Mouse (Mus musculus) MEL-GATA-1-ER (cell line): Measurements from ENCODE around the gene Lmln.
"Not testable (repeated sequence)": the region's sequence is repeated elsewhere in the genome, so short reads cannot be mapped to it uniquely, and the experiment has no call there.

Experiments
- DNase-seq: peaks from one replicate; pipeline ENCODE4 v3.0.0-alpha.2; 2012; ENCODE audit warnings: low read depth; ENCODE audit errors: extremely low read depth

The Lmln gene

DNA sequence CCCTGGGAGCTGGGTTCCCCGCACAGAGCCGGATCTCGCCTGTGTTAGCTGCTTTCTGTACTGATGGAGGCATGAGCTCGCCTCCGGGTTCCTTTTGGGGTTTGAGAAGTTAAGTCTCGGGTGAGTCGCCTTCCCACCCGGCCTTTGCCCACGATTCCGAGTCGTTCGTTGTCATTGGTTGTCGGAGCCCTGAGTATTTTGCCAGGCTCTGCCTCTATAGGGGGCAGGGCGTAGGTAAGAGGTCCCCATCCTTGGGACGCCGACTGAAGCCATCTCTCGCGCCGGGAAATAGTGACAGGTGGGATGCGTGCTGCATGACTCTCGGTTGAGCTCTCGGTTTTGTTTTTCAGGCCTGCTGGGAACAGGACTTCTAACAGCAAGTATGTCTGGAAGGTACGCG, 5.5 kb upstream of the Lmln start:
- peak; percentile 21 for DNase-seq

- DNase-seq, result peak; percentile 11
Observed at GRCm38 (mm10) chr16:33058033-33058432, 4.3 kb upstream of the Lmln start.

DNA sequence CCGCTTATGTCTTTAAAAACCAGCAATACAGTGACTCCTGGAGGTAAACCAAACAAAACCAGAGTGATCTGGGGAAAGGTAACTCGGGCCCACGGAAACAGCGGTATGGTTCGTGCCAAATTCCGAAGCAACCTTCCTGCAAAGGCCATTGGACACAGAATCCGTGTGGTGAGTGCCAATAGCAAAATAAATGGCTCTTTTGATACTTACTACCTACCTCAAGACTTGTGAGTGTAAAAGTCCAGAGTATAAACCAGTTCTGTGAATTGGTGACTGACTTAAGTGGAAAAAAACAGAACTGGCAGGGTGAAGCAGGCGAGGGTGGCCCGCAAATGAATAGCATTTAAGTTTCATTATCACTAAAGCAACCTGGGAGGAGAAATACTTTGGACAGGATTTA, 3.7 kb upstream of the Lmln start:
- DNase-seq, result not testable (repeated sequence)

DNA sequence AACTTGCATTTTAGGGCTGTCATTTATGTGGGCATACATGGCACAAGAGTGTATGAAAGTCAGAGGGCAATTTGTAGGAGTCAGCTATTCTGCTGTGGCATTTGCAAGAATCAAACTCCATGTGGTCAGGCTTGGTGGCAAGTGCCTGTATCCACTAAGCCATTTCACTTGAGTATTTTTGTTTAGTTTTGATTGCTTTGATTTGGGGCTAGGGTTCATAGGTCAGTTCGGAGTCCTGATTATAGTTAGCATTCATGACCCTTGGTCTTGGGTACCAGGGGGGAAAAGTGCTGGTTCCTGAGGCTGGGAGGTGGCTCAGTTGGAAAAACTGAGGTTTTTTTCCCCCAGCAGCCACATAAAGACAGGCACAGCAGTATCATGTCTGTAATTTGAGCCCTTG, 2.9 kb upstream of the Lmln start:
- DNase-seq, result no peak

GRCm38 (mm10) chr16:33060926-33061325, 1.4 kb upstream of the Lmln start:
- peak; percentile 21 for DNase-seq

- peak; percentile 27 for DNase-seq
Observed at GRCm38 (mm10) chr16:33061400-33061799, 921 bp upstream of the Lmln start.

DNA sequence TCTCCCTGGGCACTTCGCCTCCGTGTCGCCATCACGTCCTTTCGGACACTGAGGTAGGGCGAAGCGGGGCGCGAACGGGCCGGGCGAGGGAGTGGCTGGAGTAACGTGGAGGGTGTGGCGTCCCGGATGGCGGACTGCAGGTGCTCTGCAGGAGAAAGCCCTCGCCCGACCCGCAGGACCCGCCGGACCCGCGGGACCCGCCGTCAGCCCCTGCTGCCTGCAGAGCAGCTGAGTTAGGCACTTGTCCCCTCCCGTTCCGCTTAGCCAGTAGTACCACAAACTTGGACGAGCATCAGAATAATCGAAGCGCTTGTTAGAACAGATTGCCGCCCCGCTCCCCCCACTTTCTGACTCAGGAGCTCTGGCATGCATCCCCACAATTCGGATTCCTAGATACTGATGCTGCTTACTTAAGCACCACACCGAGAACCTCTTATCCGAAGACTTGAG, 386 bp downstream of the Lmln start:
- no peak for DNase-seq

- peak; percentile 87 for DNase-seq
Observed at GRCm38 (mm10) chr16:33063267-33063666, 946 bp downstream of the Lmln start.

DNA sequence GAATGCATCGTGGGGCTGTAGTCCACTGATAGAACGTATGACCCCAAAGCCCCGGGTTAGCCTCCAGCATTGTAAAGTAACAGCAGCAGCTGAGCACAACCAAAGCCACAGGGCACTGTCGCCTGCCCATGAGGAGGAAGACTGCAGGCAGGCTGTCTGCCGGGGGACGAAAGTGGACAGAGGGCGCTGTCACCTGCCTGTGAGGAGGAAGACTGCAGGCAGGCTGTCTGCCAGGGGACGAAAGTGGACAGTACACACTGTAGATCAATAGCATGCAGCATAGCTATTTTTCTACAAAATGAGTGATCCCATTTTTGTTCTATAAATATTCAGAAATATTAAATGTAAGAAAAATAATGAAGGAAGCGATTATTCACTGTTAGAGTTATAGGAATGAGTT, 2.3 kb downstream of the Lmln start:
- DNase-seq, result no peak

GRCm38 (mm10) chr16:33070928-33071327, 8.6 kb downstream of the Lmln start:
- no peak for DNase-seq

- no peak for DNase-seq
Observed at GRCm38 (mm10) chr16:33072871-33073557, 10.7 kb downstream of the Lmln start.

DNA sequence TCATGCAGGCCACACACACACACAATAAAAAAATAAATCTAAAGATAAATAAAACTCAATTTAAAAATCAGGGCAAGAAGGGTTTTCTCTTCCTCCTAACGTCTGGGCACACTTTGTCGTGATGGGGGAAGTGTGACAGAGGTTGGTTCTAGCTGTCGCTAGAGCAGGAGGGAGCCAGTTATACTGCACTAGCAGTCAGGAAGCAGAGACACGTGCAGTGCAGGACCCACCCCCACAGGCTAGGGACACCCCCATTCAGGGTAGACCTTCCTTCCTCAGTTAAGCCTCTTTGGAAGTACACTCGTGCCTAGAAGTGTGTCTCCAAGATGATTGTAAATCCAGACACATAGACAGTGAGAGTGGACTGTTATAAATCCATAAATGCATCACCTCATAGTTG, 12.6 kb downstream of the Lmln start:
- DNase-seq, result no peak

GRCm38 (mm10) chr16:33076078-33076477, 13.8 kb downstream of the Lmln start:
- no peak for DNase-seq

- DNase-seq, result no peak
Observed at GRCm38 (mm10) chr16:33077069-33077627, 14.8 kb downstream of the Lmln start.

DNA sequence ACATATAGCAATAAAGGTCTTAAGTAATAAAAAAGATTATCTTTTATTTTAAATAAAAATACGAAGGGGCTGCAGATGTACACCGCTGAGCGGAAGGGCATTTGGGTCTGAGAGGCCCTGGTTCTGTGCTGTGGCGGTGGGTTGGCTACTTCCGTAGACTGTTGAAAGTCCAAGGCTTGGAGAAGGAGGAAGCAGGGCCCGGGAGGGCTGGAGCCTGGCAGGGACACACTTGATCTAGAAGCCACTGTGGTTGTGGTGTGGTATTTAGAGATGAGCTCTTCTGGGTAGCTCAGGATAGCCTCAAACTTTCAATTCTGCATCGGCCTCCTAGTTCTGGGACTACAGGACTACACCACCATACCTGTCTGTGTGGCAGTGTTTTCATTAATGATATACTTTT, 17.7 kb downstream of the Lmln start:
- no peak for DNase-seq

- no peak for DNase-seq
Observed at GRCm38 (mm10) chr16:33082951-33083350, 20.6 kb downstream of the Lmln start.

DNA sequence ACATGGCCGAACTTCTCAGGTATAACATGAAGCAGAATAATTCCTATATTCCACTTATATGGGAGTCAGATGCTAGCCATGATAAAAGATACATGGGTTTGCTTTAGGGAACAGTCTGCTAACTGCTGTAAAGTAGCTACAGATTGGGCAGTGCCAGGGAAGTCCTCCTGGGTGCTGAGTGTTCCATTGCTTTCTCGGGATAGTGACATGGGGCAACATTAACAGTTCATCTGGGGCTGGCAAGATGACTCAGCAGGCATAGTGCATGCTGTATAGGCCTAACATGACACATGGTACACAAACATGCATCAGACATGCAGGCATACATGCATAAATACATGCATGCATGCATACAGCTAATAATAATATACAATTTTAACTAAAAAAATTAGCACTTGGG, 21.7 kb downstream of the Lmln start:
- no peak for DNase-seq

DNA sequence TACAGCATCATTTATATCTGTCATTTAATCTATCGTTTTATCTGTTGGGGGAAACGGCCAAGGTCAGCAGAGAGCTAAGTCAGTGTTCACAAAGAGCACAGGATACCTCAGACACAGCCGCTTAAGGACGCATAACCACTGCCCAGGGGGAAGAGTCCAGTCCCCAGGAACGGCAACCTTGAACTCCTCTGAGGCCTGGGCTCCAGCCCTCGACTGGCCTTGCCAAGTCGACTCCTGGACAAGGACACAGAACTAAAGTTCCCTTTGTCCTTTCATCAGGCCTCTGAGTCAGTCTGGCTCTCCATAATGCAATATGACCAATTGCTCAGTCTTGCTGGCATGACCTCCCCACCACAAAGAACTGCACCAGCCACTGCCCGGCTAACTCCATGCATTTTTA, 23.3 kb downstream of the Lmln start:
- no peak for DNase-seq

DNA sequence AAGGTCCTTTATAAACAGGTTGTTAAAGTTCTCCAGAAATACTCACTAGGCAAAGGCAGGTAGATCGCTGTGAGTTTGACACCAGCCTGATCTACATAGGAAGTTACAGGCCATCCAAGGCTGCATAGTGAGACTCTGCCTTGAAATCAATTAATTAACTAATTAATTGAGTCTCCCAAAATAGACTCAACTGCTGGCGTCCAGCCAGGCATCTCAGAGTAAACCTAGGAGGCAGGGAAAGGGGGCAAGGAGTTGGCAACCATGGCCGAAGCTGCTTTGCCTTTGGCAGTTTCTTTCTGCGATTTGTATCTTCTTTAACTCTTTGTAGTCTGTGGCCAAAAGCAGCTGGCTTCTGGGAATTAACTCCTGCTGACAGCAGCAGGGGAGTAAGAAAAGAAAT, 51.4 kb downstream of the Lmln start:
- no peak for DNase-seq

- no peak for DNase-seq
Observed at GRCm38 (mm10) chr16:33123373-33123772, 61.1 kb downstream of the Lmln start.

DNA sequence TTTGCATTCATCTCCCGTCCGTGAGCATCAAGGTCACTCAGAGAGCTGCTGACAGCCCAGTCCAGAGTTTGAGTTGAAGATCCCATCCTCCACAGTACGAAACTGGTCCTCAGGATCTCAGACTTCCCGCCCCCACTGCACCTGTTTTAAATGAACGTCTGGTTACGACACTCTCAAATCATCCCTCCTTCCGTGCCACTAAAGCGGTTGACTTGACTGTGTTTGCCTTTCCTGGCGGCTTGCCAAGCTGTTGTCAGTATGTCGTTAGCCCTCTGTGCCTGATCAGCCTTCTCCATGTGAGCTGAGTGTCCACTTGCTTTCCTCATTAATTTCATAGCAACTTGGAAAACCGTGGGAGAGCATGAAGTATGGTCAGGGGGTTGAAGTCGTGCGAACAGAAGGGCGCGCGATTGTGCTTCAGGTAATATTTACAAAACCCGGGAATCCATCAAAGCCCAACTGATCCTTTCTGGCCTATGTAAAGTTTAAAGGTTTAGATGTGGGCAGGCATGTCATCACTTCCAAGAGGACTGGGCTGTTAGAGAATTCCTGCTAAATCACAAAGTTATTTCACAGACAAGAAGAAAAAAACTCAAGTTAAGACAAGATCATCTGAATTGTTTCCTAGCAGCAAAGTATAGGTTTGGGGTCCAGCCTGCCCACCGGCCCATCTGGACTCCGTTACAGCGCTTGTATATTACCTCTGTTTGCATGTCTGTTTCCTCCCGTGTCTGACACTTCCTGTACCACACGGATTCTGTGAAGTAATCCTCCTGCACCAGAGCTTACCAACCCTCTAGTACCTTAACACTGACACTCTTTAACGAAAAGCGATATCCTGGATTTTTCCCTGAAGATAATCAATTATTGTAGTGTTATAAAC, 61.9 kb downstream of the Lmln start:
- DNase-seq, result no peak

- DNase-seq, result no peak
Observed at GRCm38 (mm10) chr16:33127052-33127451, 64.7 kb downstream of the Lmln start.
